Mouse (Mus musculus): ENCODE data around the gene Bnipl. TPM values are rescaled to one million over a fixed set of nuclear protein-coding genes. Genes with fewer than 3 reads are reported as not detected.

Bnipl gene
- polyA plus RNA-seq, 1 experiment from 2014 or later, result not detected

DNA sequence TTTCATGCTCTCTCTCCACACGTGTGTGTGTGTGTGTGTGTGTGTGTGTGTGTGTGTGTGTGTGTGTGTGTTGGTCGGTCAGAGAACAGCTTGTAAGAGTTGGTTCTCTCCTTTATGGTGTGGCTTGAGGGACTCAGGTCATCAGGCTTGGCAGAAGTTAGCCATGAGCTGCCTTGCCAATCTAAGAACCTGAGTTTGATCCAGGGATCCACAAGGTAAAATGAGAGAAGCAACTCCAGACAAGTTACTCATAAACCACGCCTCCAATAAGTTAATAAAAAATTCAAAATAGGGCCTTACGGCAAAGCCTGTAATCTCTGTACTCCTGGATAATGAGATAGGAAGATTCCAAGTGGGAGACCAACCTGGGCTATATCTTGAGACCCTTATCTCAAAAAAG, 42.7 kb downstream of the Bnipl start:
- H3K4me1 ChIP-seq (replicated peaks), result peaks cover 7% of the 10 kb centered on the region
- H3K4me3 ChIP-seq (replicated peaks), result no peak overlapping the region
- no peak overlapping the region for H3K9ac ChIP-seq
- no peaks in the 10 kb centered on the region for H3K27me3 ChIP-seq
- no peaks in the 10 kb centered on the region for H3K9me3 ChIP-seq (replicated peaks)
- peaks cover 92% of the 10 kb centered on the region for H3K36me3 ChIP-seq (replicated peaks)
- H3K4me2 ChIP-seq, result no peak overlapping the region
- ATAC-seq (ENCODE audit: insufficient read depth), result no peak
- no peak overlapping the region for H3K27ac ChIP-seq (replicated peaks)
- WGBS (ENCODE audit: insufficient replicate concordance), result 82% methylated on average over 4 of the region's 4 CpGs

- Histone ChIP-seq H3K27me3 (no peaks in the 10 kb centered on the region), H3K27ac (replicated peaks) (no peak overlapping the region), H3K9ac (no peak overlapping the region), H3K9me3 (replicated peaks) (no peaks in the 10 kb centered on the region), H3K4me2 (no peak overlapping the region), H3K4me3 (replicated peaks) (no peak overlapping the region), H3K4me1 (replicated peaks) (no peaks in the 10 kb centered on the region), H3K36me3 (replicated peaks) (peaks cover 98% of the 10 kb centered on the region)
- 89% methylated on average over 6 of the region's 6 CpGs for WGBS (ENCODE audit: insufficient replicate concordance)
- no peak for ATAC-seq (ENCODE audit: insufficient read depth)
Observed at GRCm38 (mm10) chr3:95203880-95204279, 47.1 kb downstream of the Bnipl start.

- ATAC-seq (ENCODE audit: insufficient read depth), result no peak
- H3K27ac ChIP-seq (replicated peaks), result no peak overlapping the region
- no peaks in the 10 kb centered on the region for H3K9me3 ChIP-seq (replicated peaks)
- peaks cover 98% of the 10 kb centered on the region for H3K36me3 ChIP-seq (replicated peaks)
- H3K4me3 ChIP-seq (replicated peaks), result no peak overlapping the region
- H3K4me2 ChIP-seq, result no peak overlapping the region
- 82% methylated on average over 2 of the region's 2 CpGs for WGBS (ENCODE audit: insufficient replicate concordance)
- no peaks in the 10 kb centered on the region; the same call in 1 of the 2 replicates for H3K4me1 ChIP-seq (replicated peaks)
- no peak overlapping the region for H3K9ac ChIP-seq
- H3K27me3 ChIP-seq, result no peaks in the 10 kb centered on the region
Observed at GRCm38 (mm10) chr3:95200562-95200961, 50.4 kb downstream of the Bnipl start.

- no peak overlapping the region for H3K27ac ChIP-seq (replicated peaks)
- no peaks in the 10 kb centered on the region; the same call in 1 of the 2 replicates for H3K4me1 ChIP-seq (replicated peaks)
- 81% methylated on average over 7 of the region's 7 CpGs for WGBS (ENCODE audit: insufficient replicate concordance)
- no peak overlapping the region for H3K4me3 ChIP-seq (replicated peaks)
- no peaks in the 10 kb centered on the region for H3K9me3 ChIP-seq (replicated peaks)
- H3K27me3 ChIP-seq, result no peaks in the 10 kb centered on the region
- peaks cover 98% of the 10 kb centered on the region for H3K36me3 ChIP-seq (replicated peaks)
- H3K4me2 ChIP-seq, result no peak overlapping the region
- no peak overlapping the region for H3K9ac ChIP-seq
- ATAC-seq (ENCODE audit: insufficient read depth), result no peak
Observed at GRCm38 (mm10) chr3:95200132-95200531, 50.9 kb downstream of the Bnipl start.

GRCm38 (mm10) chr3:95199101-95199500, 51.9 kb downstream of the Bnipl start:
- no peaks in the 10 kb centered on the region for H3K9me3 ChIP-seq (replicated peaks)
- no peak for ATAC-seq (ENCODE audit: insufficient read depth)
- no peaks in the 10 kb centered on the region for H3K27me3 ChIP-seq
- no peak overlapping the region for H3K4me2 ChIP-seq
- no peak overlapping the region for H3K27ac ChIP-seq (replicated peaks)
- peaks cover 99% of the 10 kb centered on the region for H3K36me3 ChIP-seq (replicated peaks)
- no peak overlapping the region for H3K4me3 ChIP-seq (replicated peaks)
- no peak overlapping the region for H3K9ac ChIP-seq
- WGBS (ENCODE audit: insufficient replicate concordance), result 78% methylated on average over 1 of the region's 1 CpGs
- no peaks in the 10 kb centered on the region; the same call in 1 of the 2 replicates for H3K4me1 ChIP-seq (replicated peaks)

GRCm38 (mm10) chr3:95195772-95196171, 55.2 kb downstream of the Bnipl start:
- Histone ChIP-seq H3K4me1 (replicated peaks) (no peaks in the 10 kb centered on the region; the same call in 1 of the 2 replicates), H3K9ac (no peak overlapping the region), H3K9me3 (replicated peaks) (no peaks in the 10 kb centered on the region), H3K4me3 (replicated peaks) (no peak overlapping the region), H3K4me2 (no peak overlapping the region), H3K27ac (replicated peaks) (no peak overlapping the region), H3K36me3 (replicated peaks) (peaks cover 97% of the 10 kb centered on the region), H3K27me3 (no peaks in the 10 kb centered on the region)
- 83% methylated on average over 2 of the region's 2 CpGs for WGBS (ENCODE audit: insufficient replicate concordance)
- no peak for ATAC-seq (ENCODE audit: insufficient read depth)

- Histone ChIP-seq H3K27me3 (no peaks in the 10 kb centered on the region), H3K36me3 (replicated peaks) (peaks cover 97% of the 10 kb centered on the region), H3K9me3 (replicated peaks) (no peaks in the 10 kb centered on the region), H3K4me3 (replicated peaks) (no peak overlapping the region), H3K27ac (replicated peaks) (no peak overlapping the region), H3K4me1 (replicated peaks) (no peaks in the 10 kb centered on the region; the same call in 1 of the 2 replicates), H3K9ac (no peak overlapping the region), H3K4me2 (no peak overlapping the region)
- WGBS (ENCODE audit: insufficient replicate concordance), result 83% methylated on average over 6 of the region's 6 CpGs
- no peak for ATAC-seq (ENCODE audit: insufficient read depth)
Observed at GRCm38 (mm10) chr3:95194721-95195135, 56.3 kb downstream of the Bnipl start.

Other genes starting within 250 kb of the Bnipl start
- gene Zfp687, start 235.7 kb downstream of the Bnipl start, polyA plus RNA-seq (2015; fragmentation: Nextera tagmentation; extraction: Ambion mirVana), result 7.2 and 7.4 TPM in 2 replicates
- 151 and 159 TPM in 2 replicates for gene Psmd4, start 208.6 kb downstream of the Bnipl start, polyA plus RNA-seq (2015; fragmentation: Nextera tagmentation; extraction: Ambion mirVana)
- 8.5 and 8.7 TPM in 2 replicates for gene Pip5k1a, start 144.3 kb downstream of the Bnipl start, polyA plus RNA-seq (2015; fragmentation: Nextera tagmentation; extraction: Ambion mirVana)
- gene Vps72, start 140.2 kb downstream of the Bnipl start, polyA plus RNA-seq (2015; fragmentation: Nextera tagmentation; extraction: Ambion mirVana), result 31.4 and 36.6 TPM in 2 replicates
- gene Tmod4, start 126.7 kb downstream of the Bnipl start, polyA plus RNA-seq (2015; fragmentation: Nextera tagmentation; extraction: Ambion mirVana), result 0.53 and 0.88 TPM in 2 replicates
- 25.6 and 26.1 TPM in 2 replicates for gene Scnm1, start 117.2 kb downstream of the Bnipl start, polyA plus RNA-seq (2015; fragmentation: Nextera tagmentation; extraction: Ambion mirVana)
- gene Lysmd1, start 117.1 kb downstream of the Bnipl start, polyA plus RNA-seq (2015; fragmentation: Nextera tagmentation; extraction: Ambion mirVana), result 7.1 and 8.3 TPM in 2 replicates
- 9.3 and 9.8 TPM in 2 replicates for gene Tnfaip8l2, start 108.8 kb downstream of the Bnipl start, polyA plus RNA-seq (2015; fragmentation: Nextera tagmentation; extraction: Ambion mirVana)
- 0.37 and 0.68 TPM in 2 replicates for gene Sema6c, start 90.7 kb downstream of the Bnipl start, polyA plus RNA-seq (2015; fragmentation: Nextera tagmentation; extraction: Ambion mirVana)
- 6.2 and 7.1 TPM in 2 replicates for gene Gabpb2, start 33.3 kb downstream of the Bnipl start, polyA plus RNA-seq (2015; fragmentation: Nextera tagmentation; extraction: Ambion mirVana)
- 36.7 and 42.6 TPM in 2 replicates for gene Cdc42se1, start 22.5 kb downstream of the Bnipl start, polyA plus RNA-seq (2015; fragmentation: Nextera tagmentation; extraction: Ambion mirVana)
- 2.2 and 2.7 TPM in 2 replicates for gene Mllt11, start 19.0 kb downstream of the Bnipl start, polyA plus RNA-seq (2015; fragmentation: Nextera tagmentation; extraction: Ambion mirVana)
- 0.07 and 0.12 TPM in 2 replicates for gene Gm128, start 9.6 kb downstream of the Bnipl start, polyA plus RNA-seq (2015; fragmentation: Nextera tagmentation; extraction: Ambion mirVana)
- gene Mindy1, start 30.2 kb upstream of the Bnipl start, polyA plus RNA-seq (2015; fragmentation: Nextera tagmentation; extraction: Ambion mirVana), result 18.8 and 20.9 TPM in 2 replicates
- 9.0 and 9.5 TPM in 2 replicates for gene Prune1, start 30.9 kb upstream of the Bnipl start, polyA plus RNA-seq (2015; fragmentation: Nextera tagmentation; extraction: Ambion mirVana)
- 2.1 and 2.8 TPM in 2 replicates for gene Anxa9, start 56.0 kb upstream of the Bnipl start, polyA plus RNA-seq (2015; fragmentation: Nextera tagmentation; extraction: Ambion mirVana)
- gene Cers2, start 63.6 kb upstream of the Bnipl start, polyA plus RNA-seq (2015; fragmentation: Nextera tagmentation; extraction: Ambion mirVana), result 110 and 114 TPM in 2 replicates
- gene Setdb1, start 106.0 kb upstream of the Bnipl start, polyA plus RNA-seq (2015; fragmentation: Nextera tagmentation; extraction: Ambion mirVana), result 12.0 and 12.9 TPM in 2 replicates
- not detected in 2 replicates for gene 4930558C23Rik, start 151.6 kb upstream of the Bnipl start, polyA plus RNA-seq (2015; fragmentation: Nextera tagmentation; extraction: Ambion mirVana)
- gene Arnt, start 183.2 kb upstream of the Bnipl start, polyA plus RNA-seq (2015; fragmentation: Nextera tagmentation; extraction: Ambion mirVana), result 15.4 and 16.4 TPM in 2 replicates
- 1.3 and 1.8 TPM in 2 replicates for gene Ctsk, start 248.1 kb upstream of the Bnipl start, polyA plus RNA-seq (2015; fragmentation: Nextera tagmentation; extraction: Ambion mirVana)